Mouse (Mus musculus) bone marrow macrophage, adult 2 months (primary cell): Measurements from ENCODE around the gene Cyb5r4.

ENCODE experiments used
- CTCF ChIP-seq: IDR thresholded peaks from 2 replicates; pipeline ENCODE4 v1.5.1; 2012; ENCODE audit warnings: low read depth, mild to moderate bottlenecking, low read length, moderate library complexity
- POLR2A ChIP-seq: IDR thresholded peaks from 2 replicates; pipeline ENCODE4 v1.6.1; 2012; ENCODE audit warnings: mild to moderate bottlenecking, low read depth, low read length, borderline replicate concordance

- TF ChIP-seq CTCF (no peak), POLR2A (no peak)
These were observed 40.9 kb upstream of the Cyb5r4 start for GRCm38 (mm10) chr9:86980942-86981341.
